ENCODE assay signal across 10 mouse cellular contexts in genomic region chr2:153496898-153497297, GRCm38 (mm10). TPM values are rescaled to one million over a fixed set of nuclear protein-coding genes. Genes with fewer than 3 reads are reported as not detected.
DNase-seq lines count a peak whose midpoint lies in the region; ATAC-seq lines count a peak whose summit lies in the region.
"Had no signal": no experiment of that assay in that cellular context is flagged by ENCODE, and none has a peak within 500 bp of the region (broad histone marks: within the 10 kb centered on the region; RNA-seq: fewer than 3 reads in every experiment).

No protein-coding gene starts in this region.

- peaks cover 40% of the 10 kb centered on the region for H3K4me1 ChIP-seq in forebrain, embryonic 14.5 days (ENCODE audit: control insufficient read depth, insufficient read depth, low read length)

- H3K4me2 ChIP-seq in forebrain, embryonic 14.5 days (ENCODE audit: low read length), result 0 out of 2 replicates have a peak overlapping the region, but pooled peaks have one; percentile 3

- no peaks in the 10 kb centered on the region for H3K27me3 ChIP-seq in forebrain, embryonic 14.5 days (replicated peaks; ENCODE audit: control insufficient read depth, insufficient read depth, low read length)
- H3K27me3 ChIP-seq: CH12.LX had no signal

- peak overlapping the region; percentile 37; the same call in 1 of the 2 replicates for H3K9ac ChIP-seq in forebrain, embryonic 14.5 days (ENCODE audit: low read length)

- H3K4me3 ChIP-seq in forebrain, embryonic 14.5 days (ENCODE audit: low read depth, low read length), result no peak overlapping the region

- peak overlapping the region; percentile 75 for H3K27ac ChIP-seq in forebrain, embryonic 14.5 days (ENCODE audit: low read depth, low read length)

- no peaks in the 10 kb centered on the region for H3K9me3 ChIP-seq in forebrain, embryonic 14.5 days (replicated peaks; ENCODE audit: control insufficient read depth, low read length)

- H3K36me3 ChIP-seq in forebrain, embryonic 14.5 days (ENCODE audit: control insufficient read depth, insufficient read depth, low read length), result no peaks in the 10 kb centered on the region

- peak; percentile 39 for DNase-seq in heart, postnatal 4 days
- DNase-seq in heart, adult 9 months (ENCODE audit: low spot score in 2 of 2), result no peak
- DNase-seq in cerebellum, adult 11-12 months, result peak; percentile 89
- peak; percentile 82 for DNase-seq in forebrain, embryonic 14.5 days (ENCODE audit: low spot score)
- DNase-seq in mesoderm, embryonic 11.5 days (ENCODE audit: low read depth, low spot score), result peak; percentile 76
- DNase-seq in layer of hippocampus, postnatal 36 days, result no peak
- no peak for DNase-seq in ovary, postnatal 36 days (ENCODE audit: low spot score)

- 5% methylated on average over 13 of the region's 13 CpGs for WGBS in forebrain, embryonic 14.5 days

- ATAC-seq in forebrain, embryonic 14.5 days, result peak; percentile 43
- no peak for ATAC-seq in erythroid progenitor cell, adult 5-6 weeks (replicated peaks; ENCODE audit: low FRiP score, poor library complexity, severe bottlenecking)

RNA-seq across cellular contexts. Expression of gene 4930404H24Rik, which starts 4.3 kb away (rescaled TPM):
- total RNA-seq in heart, postnatal 4 days (2021), result not detected
- not detected in 2 replicates for polyA plus RNA-seq in forebrain, embryonic 14.5 days (2014; fragmentation: Nextera tagmentation; extraction: Ambion mirVana)
- not detected in 2 replicates for total RNA-seq in erythroid progenitor cell, adult 5-6 weeks (2015; ENCODE audit: low replicate concordance)
- not detected in 2 replicates for total RNA-seq in erythroid progenitor cell, adult 5-6 weeks (2017; ENCODE audit: low replicate concordance)
- not detected for total RNA-seq in layer of hippocampus, postnatal 36 days (2021)
- total RNA-seq: CH12.LX had no signal
- polyA plus RNA-seq: intestine, embryonic 14.5 days had no signal

RNA-seq across cellular contexts. Expression of gene Nol4l, which starts 32.9 kb away (rescaled TPM):
- total RNA-seq in heart, postnatal 4 days (2021), result 10 to 100 TPM; 12.0 to 13.5 TPM
- 31.4 and 42.0 TPM in 2 replicates for polyA plus RNA-seq in forebrain, embryonic 14.5 days (2014; fragmentation: Nextera tagmentation; extraction: Ambion mirVana)
- 5.0 and 5.8 TPM in 2 replicates for total RNA-seq in erythroid progenitor cell, adult 5-6 weeks (2015; ENCODE audit: low replicate concordance)
- total RNA-seq in erythroid progenitor cell, adult 5-6 weeks (2017; ENCODE audit: low replicate concordance), result 2.7 and 5.8 TPM in 2 replicates
- 10 to 100 TPM; 47.0 to 47.3 TPM for total RNA-seq in layer of hippocampus, postnatal 36 days (2021)

Comparison
In these comparisons a context has a peak if more than half of its experiments do, and no peak if none do; other contexts are left out.
1. DNase-seq: peak in heart, postnatal 4 days (single experiment), cerebellum, adult 11-12 months (single experiment), forebrain, embryonic 14.5 days (single experiment) and mesoderm, embryonic 11.5 days (single experiment); none in heart, adult 9 months (0 of 2), layer of hippocampus, postnatal 36 days (0 of 2) and ovary, postnatal 36 days (single experiment).